Mouse (Mus musculus) liver, embryonic 16.5 days (tissue): ENCODE results near the gene Gm10392. TPM values are rescaled to one million over a fixed set of nuclear protein-coding genes. Genes with fewer than 3 reads are reported as not detected.
A peak's percentile ranks its signal among the peaks of the same experiment; 100 is the strongest.

ENCODE experiments used
- ATAC-seq: fragments of 200-750 bp; cut with Nextera tagmentation; 2 replicates; pipeline ENCODE4 v1.8.0; 2017; ENCODE audit warnings: low read depth, mild to moderate bottlenecking, moderate number of reproducible peaks, moderate library complexity
- H3K27ac ChIP-seq: fragments of 300-500 bp; sonication (generic); 2 replicates; pipeline ENCODE4 v1.5.1; 2014; ENCODE audit warnings: mild to moderate bottlenecking, low read length
- H3K27me3 ChIP-seq: fragments of 300-500 bp; sonication (generic); 2 replicates; pipeline ENCODE4 v1.6.1; 2014; ENCODE audit warnings: low read depth, low read length, mixed read lengths; ENCODE audit not compliant: control insufficient read depth, insufficient read depth
- H3K36me3 ChIP-seq: fragments of 300-500 bp; sonication (generic); 2 replicates; pipeline ENCODE4 v1.6.1; 2014; ENCODE audit warnings: mild to moderate bottlenecking; ENCODE audit not compliant: control insufficient read depth, insufficient read depth
- H3K4me1 ChIP-seq: fragments of 300-500 bp; sonication (generic); 2 replicates; pipeline ENCODE4 v1.6.1; 2014; ENCODE audit warnings: low read depth, low read length, mixed read lengths; ENCODE audit not compliant: control insufficient read depth
- H3K4me2 ChIP-seq: fragments of 300-500 bp; sonication (generic); 2 replicates; pipeline ENCODE4 v1.6.1; 2014; ENCODE audit warnings: low read depth, low read length, mixed read lengths
- H3K4me3 ChIP-seq: fragments of 300-500 bp; sonication (generic); 2 replicates; pipeline ENCODE4 v1.5.1; 2014; ENCODE audit warnings: low read depth, mild to moderate bottlenecking, low read length
- H3K9ac ChIP-seq: fragments of 300-500 bp; sonication (generic); 2 replicates; pipeline ENCODE4 v1.6.1; 2014; ENCODE audit warnings: low read depth, low read length
- H3K9me3 ChIP-seq: fragments of 300-500 bp; sonication (generic); replicated peaks from 2 replicates; pipeline ENCODE4 v1.6.1; 2016; ENCODE audit warnings: low read length; ENCODE audit not compliant: control insufficient read depth
- WGBS: fragments of 180-500 bp; shearing (Covaris S2); extraction: QIAGEN DNeasy Blood & Tissue Kit; methylation state at CpG from one replicate; pipeline ENCODE4 v1.1.7; 2014; ENCODE audit not compliant: insufficient replicate concordance; 5-methylcytosine and 5-hydroxymethylcytosine counted together
- polyA plus RNA-seq: library from polyadenylated mRNA; unstranded; fragments of >200 nt; fragmentation: Nextera tagmentation; extraction: Ambion mirVana; gene quantifications from 2 replicates; pipeline ENCODE4 v1.2.1, GENCODE M21; 2015

The Gm10392 gene
- polyA plus RNA-seq, 1 experiment from 2014 or later: 0.17 TPM

DNA sequence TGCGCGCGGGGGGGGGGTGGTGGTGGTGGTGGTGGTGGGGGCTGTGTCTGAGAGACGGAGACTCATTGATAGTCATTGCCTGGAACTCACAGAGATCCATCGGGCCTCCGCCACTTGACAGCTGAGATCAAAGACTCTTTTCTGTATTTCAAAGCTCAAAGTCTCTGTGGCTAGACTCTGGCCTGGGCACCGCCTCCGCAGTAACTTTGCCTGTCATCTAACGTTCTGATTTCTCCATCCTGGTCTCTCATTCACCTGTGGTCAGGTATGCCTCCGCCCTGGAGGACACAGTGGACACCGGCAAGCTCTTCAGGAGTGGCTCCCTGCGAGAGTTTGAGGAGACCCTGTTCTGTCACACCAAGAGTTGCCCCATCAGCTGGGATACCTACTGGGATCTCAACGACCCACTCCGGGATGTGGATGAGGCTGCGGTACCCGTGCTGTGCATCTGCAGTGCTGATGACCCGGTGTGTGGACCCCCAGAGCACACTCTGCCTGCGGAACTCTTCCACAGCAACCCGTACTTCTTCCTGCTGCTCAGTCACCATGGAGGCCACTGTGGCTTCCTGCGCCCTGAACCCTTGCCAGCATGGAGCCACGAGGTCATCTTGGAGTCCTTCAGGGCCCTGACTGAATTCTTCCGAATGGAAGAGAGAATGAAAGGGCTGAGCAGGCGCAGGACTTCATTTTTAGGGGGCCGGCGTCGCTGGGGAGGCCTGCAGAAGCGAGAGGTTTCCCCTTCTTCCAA lies 773 bp downstream of the Gm10392 start:
- peaks cover 48% of the 10 kb centered on the region for H3K27me3 ChIP-seq
- no peak overlapping the region for H3K4me3 ChIP-seq
- H3K4me1 ChIP-seq: peaks cover 41% of the 10 kb centered on the region
- WGBS: 54% methylated on average over 27 of the region's 27 CpGs
- H3K36me3 ChIP-seq: no peaks in the 10 kb centered on the region
- no peak overlapping the region for H3K9ac ChIP-seq
- no peak for ATAC-seq
- H3K9me3 ChIP-seq: no peaks in the 10 kb centered on the region
- peak overlapping the region; percentile 45 for H3K27ac ChIP-seq
- H3K4me2 ChIP-seq: no peak overlapping the region

DNA sequence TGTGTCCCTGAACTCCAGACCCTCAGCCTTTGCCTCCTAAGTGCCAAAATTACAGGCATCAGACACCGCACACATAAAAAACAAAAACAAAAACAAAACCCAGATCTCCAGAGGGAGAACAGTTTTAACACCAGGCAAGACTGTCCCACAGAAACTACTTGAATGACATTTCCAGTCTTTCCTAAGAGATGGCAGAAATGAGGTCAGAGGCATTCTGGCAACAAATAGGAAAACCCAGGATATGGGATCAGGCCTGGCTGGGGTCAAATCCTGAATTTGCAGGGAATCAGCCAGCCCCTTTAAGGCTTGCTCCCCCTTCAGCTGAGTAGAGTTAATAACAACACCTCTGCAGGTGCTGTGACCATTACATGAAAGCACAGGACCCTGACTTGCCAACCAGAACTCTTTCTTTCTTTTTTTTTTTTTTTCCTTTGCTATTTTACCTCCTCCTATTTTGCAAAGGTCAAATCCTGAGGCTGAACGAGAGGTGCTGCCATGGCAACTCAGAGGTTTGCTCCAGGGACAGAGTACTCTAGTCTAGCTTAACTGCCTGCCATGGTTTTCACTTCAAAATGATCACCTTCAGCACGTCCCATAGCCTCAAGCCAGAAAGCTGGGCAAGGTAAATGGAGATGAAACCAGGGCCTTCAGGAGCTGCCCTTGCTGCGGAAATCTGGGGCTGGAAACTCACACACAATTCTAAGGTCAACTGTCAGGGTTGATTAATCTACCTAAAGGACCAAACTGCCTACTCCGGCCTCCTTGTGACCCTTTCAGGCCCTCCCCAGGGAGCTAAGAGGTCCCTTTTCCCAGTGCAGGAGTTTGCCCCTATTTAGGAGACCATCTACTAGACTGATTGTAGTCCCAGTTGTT lies 2.2 kb downstream of the Gm10392 start:
- no peak overlapping the region for H3K4me2 ChIP-seq
- no peaks in the 10 kb centered on the region for H3K9me3 ChIP-seq
- peaks cover 47% of the 10 kb centered on the region for H3K4me1 ChIP-seq
- no peaks in the 10 kb centered on the region for H3K36me3 ChIP-seq
- H3K27ac ChIP-seq: no peak overlapping the region
- ATAC-seq: no peak
- H3K4me3 ChIP-seq: no peak overlapping the region
- WGBS: 67% methylated on average over 5 of the region's 5 CpGs
- peaks cover 48% of the 10 kb centered on the region for H3K27me3 ChIP-seq
- no peak overlapping the region for H3K9ac ChIP-seq

DNA sequence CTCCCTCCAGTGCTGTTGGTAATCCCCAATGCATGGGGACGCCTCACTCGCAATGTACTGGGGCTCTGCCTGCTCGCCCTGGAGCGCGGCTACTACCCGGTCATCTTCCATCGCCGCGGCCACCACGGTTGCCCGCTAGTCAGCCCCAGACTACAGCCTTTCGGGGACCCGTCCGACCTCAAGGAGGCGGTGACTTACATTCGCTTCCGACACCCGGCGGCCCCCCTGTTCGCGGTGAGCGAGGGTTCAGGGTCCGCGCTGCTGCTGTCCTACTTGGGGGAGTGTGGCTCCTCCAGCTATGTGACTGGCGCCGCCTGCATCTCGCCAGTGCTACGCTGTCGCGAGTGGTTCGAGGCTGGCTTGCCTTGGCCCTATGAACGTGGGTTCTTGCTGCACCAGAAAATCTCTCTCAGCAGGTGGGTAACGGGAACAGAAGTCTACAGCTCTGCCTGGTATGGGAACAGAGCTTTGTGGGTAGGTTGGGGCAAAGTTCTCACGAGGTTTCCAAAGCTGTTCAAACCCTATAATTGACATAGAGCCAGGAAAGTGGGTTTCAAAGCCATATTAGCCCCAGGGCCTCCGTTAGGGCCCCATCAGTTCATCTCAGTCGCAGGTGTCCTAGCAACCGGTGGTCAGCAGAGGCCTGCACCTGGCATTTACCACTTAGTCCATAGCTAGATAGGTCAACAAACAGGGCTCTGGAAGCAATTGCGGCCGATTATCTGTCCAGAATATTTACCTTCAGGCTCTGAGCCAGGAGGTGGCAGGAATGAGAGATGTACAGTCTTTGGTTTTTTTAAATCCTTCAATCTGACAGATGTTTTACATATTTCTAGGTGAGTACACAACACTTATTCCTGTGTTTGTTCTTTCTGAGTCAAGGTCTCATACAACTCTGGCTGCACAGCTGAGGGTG lies 3.1 kb downstream of the Gm10392 start, which contains the start of gene Trp53i13:
Gene Trp53i13 (minus strand): TSS at position 344 of the 916 bp plus-strand sequence.
- Histone ChIP-seq H3K4me3 (peak within 1 kb of the TSS; percentile 82), H3K4me1 (peaks cover 47% of the 10 kb centered on the region)

DNA sequence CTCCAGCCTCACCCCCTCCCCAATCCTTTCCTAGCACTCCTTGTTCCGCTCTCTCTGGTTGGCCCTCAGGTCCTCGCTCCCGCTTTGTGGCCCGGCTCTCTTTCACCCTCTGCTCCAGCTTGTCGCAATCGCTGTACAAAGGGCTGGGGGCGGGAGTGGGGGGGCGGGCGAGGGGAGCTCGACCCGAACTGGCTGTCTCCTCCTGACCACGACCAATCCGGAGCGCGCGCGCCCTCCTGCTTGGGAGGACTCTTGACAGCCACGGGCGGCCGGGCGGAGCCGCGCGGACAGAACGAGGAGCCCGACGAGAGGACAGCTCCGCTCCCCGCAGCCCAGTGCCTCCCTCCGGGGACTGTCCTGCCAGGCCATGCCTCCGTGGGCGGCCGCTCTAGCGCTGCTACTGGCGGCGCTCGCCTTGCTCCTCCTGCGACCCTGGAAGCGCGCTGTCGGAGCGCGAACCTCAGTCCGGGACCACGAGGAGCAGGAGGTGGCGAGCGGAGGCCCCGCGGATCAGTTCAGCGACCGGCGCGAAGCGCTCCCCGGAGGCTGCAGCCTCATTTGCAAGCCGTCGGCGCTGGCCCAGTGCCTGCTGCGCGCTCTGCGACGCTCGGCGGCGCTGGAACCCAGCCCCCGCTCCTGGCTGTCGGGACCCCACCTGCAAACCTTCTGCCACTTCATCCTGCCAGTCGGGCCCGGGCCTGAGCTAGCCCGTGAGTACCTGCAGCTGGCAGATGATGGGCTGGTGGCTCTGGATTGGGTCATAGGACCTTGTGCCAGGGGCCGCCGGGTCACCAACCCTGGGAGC lies 4.0 kb downstream of the Gm10392 start, which contains the start of gene Abhd15:
Gene Abhd15 (plus strand): TSS at position 290 of the 805 bp plus-strand sequence.
- H3K4me1 ChIP-seq: peaks cover 47% of the 10 kb centered on the region
- peak within 1 kb of the TSS; percentile 63 for H3K27ac ChIP-seq
- peak; percentile 67 for ATAC-seq
- peak within 1 kb of the TSS; percentile 98 for H3K4me2 ChIP-seq
- H3K36me3 ChIP-seq: no peaks in the 10 kb centered on the region
- no peaks in the 10 kb centered on the region for H3K9me3 ChIP-seq
- peak within 1 kb of the TSS; percentile 82 for H3K4me3 ChIP-seq
- peak within 1 kb of the TSS; percentile 55 for H3K9ac ChIP-seq
- H3K27me3 ChIP-seq: peaks cover 48% of the 10 kb centered on the region
- WGBS: under 1% methylated on average over 72 of the region's 72 CpGs

More for the DNA sequence above, 3.1 kb downstream of the Gm10392 start, which contains the start of gene Trp53i13:
- Histone ChIP-seq H3K4me2 (peak within 1 kb of the TSS; percentile 98), H3K27ac (peak within 1 kb of the TSS; percentile 63), H3K9ac (peak within 1 kb of the TSS; percentile 55), H3K9me3 (no peaks in the 10 kb centered on the region), H3K36me3 (no peaks in the 10 kb centered on the region), H3K27me3 (peaks cover 48% of the 10 kb centered on the region)
- no peak for ATAC-seq
- WGBS: 10% methylated on average over 39 of the region's 39 CpGs

DNA sequence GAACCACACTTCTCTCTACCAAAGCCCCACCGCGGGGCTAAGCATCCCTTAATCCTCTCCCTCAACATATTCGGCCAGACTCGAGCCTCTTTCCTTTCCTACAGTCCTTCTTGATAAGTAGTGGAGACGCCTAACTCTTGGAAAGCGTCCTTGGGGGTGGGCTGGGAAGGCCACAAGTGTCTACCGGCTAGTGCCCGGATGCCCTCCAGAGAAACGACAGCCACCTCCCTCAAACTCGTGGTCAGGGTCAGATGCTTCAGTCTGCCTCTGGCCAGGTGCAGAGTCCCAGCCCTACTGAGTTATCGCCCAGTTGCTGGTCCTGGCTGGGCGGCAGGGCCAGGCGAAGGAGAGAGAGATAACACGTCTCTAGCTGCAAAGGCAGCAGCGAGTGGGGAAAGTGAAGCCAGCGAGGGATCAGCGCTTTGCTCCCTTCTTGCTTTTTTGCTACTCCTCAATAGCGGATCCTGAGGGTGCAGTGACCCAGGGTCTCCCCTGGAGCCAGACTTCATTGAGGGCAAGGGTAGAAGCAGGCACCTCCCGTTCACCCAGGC lies 4.6 kb downstream of the Gm10392 start:
- ATAC-seq: peak; percentile 27
- Histone ChIP-seq H3K4me1 (peaks cover 46% of the 10 kb centered on the region), H3K4me2 (peak overlapping the region; percentile 98), H3K4me3 (peak overlapping the region; percentile 82), H3K36me3 (no peaks in the 10 kb centered on the region), H3K27ac (peak overlapping the region; percentile 63), H3K9me3 (no peaks in the 10 kb centered on the region), H3K9ac (peak overlapping the region; percentile 55), H3K27me3 (peaks cover 48% of the 10 kb centered on the region)
- 6% methylated on average over 19 of the region's 19 CpGs for WGBS

DNA sequence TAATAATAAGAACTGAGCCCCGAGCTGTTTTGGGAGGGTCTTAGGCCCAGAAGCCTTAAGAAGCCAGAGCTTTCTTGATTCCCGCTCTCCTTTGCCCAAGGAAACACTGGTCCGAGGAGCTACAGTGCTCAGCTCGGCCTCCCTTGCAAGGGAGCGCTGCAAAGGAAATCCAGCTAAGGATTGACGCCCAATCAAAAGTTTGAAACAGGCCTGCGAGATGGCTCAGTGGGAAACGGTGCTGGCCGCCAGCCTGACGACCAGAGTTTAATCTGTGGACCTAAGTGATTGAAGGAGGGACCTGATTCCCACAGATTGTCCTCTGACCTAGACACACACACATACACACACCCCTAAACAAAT lies 5.2 kb downstream of the Gm10392 start:
- Histone ChIP-seq H3K9me3 (no peaks in the 10 kb centered on the region), H3K4me3 (peak overlapping the region; percentile 82), H3K27me3 (peaks cover 44% of the 10 kb centered on the region), H3K27ac (peak overlapping the region; percentile 60), H3K36me3 (no peaks in the 10 kb centered on the region), H3K4me2 (peak overlapping the region; percentile 98), H3K4me1 (peaks cover 44% of the 10 kb centered on the region), H3K9ac (peak overlapping the region; percentile 66)
- 6% methylated on average over 10 of the region's 10 CpGs for WGBS
- ATAC-seq: no peak

DNA sequence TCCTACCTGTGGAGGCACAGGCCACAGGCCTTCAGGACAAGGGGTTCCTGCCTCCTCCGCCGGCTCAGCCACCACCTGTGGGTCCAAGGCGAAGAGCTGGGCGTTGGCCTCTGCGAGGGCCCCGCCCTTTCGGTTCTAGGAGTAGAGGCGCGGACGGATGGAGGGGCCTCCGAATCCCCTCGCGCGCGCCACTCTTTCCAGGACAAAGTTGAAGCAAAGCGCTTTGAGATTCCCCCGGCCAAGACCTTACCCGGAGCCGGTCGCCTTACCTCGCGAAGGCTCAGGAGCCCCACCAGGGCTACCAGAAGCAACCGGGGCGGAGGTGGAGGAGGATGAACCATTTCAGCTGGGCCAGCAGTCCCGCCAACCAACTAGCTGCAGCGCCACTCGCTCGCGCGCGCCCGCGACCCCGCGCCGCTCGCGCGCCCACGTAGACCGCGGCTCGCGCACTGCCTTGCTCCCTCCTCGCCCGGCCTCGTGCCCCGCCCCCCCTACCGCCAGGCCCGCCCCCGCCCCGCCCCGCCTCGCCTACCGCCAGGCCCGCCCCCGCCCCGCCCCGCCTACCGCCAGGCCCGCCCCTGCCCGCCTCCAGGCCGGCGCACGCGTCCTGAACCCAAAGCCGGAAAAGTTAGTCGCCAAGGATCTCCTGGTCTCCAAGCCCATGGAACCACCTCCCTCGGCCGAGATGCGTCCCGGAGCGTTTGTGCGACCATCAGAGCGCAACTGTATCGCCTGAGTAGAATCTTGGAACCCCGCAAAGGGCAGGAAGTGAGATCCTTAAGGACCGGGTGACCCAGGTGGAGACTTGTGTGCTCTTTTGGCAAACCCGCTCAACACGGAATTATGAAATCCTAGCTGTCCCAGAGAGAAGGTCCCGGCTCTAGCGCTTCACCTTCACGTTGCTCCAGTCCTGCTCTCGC lies 5.8 kb downstream of the Gm10392 start:
- H3K27ac ChIP-seq: peak overlapping the region; percentile 84
- H3K9me3 ChIP-seq: no peaks in the 10 kb centered on the region
- peak overlapping the region; percentile 98 for H3K4me2 ChIP-seq
- peaks cover 42% of the 10 kb centered on the region for H3K4me1 ChIP-seq
- peak overlapping the region; percentile 67 for H3K9ac ChIP-seq
- H3K27me3 ChIP-seq: peaks cover 38% of the 10 kb centered on the region
- H3K36me3 ChIP-seq: no peaks in the 10 kb centered on the region
- WGBS: 0% methylated on average over 67 of the region's 84 CpGs
- H3K4me3 ChIP-seq: peak overlapping the region; percentile 82
- ATAC-seq: peak; percentile 81
